Mouse (Mus musculus): ENCODE data around the gene Tmem53.

Gene Tmem53

DNA sequence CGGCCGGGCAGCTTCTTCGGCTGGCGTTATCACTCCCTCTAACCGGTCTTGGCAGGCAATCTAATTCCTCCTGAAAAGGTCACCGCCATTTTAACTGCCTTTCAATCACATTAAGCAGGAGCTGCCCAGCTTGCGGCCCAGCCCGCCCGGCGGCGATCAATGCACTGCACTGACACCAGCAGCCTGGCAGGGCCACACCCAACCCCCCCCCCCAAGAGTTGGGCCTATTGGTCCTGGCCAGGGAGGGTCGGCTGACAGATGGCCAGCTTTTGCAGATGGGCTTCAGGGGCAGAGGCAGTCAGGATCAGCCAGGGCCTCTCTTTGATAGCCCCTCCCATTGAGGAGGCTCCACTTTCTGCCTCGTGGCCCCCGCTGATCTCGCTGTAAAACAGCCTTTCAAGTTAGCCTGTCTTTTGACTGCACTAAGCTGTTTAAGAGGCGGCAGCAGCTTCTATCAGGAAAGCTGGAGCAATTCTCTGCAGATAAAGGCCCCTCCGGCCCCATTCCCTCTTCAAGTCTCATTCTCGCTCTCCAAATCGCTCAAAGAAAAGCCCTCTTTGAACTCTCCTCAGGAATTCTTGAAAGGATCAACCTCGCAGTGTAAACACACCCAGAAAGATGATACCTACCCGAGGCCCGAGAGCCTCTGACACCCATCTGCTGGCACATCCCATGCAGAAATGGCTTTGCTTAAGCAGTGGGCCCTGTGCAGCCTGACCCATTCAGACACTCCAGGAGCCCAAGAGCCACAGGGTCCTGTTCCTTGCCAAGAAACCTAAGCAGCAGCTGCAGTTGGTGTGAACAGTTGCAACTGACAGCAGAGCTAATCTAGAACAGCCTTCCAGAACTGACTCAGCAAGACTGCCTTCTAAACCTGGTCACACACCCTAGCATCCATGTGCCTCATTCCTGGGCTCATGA is 31.8 kb downstream of the Tmem53 start:
- DNase-seq, result no peak

DNA sequence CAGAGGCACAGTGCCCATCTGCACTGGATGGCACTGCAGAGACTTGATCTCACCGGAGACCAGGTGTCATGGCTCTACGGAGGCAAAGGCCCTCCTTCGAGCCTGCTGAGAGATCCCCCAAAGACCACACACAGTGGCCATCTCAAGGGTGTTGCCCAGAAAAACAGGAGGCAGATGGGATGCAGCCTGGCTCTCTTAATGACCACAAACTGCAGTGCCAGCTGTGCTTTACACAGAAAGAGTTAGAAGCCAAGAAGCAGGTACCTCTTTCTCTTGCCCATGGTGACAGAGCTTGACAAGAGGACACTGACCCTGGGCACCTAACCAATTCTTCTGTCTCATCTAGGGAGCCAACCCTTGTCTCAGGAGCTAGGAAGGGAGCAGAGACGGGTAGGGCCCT is 32.6 kb downstream of the Tmem53 start:
- no peak for DNase-seq

DNA sequence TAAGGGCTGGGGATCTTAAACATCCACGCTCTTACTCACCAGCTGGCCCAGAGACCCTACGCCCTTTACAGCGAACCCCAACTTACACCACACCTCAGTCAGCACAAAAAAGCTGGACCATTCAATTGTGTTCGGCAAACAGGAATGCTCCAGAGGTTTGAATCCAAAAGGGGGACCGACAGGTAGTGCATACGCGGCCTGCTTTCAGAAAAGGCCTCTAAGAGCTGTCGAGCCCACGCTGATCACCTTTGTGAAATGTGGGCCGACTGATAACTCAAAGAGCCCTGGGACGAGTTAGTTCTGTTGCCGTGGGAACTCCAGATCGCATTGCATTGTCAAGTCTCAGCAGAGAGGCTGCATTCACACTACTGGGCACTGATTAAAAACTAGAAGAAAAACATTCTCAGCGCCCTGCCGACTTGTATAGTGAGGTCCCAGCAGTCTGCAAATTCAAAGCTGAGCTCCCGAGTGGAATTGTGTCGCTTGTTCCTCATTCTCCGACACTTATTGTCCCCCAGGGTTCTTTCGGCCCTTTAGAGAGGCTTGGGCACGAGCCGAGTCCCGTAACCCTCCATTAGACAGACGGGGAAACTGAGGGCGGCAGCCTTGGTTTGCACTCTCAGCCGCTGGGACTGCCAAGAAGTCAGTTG is 36.7 kb downstream of the Tmem53 start:
- DNase-seq, result no peak

DNA sequence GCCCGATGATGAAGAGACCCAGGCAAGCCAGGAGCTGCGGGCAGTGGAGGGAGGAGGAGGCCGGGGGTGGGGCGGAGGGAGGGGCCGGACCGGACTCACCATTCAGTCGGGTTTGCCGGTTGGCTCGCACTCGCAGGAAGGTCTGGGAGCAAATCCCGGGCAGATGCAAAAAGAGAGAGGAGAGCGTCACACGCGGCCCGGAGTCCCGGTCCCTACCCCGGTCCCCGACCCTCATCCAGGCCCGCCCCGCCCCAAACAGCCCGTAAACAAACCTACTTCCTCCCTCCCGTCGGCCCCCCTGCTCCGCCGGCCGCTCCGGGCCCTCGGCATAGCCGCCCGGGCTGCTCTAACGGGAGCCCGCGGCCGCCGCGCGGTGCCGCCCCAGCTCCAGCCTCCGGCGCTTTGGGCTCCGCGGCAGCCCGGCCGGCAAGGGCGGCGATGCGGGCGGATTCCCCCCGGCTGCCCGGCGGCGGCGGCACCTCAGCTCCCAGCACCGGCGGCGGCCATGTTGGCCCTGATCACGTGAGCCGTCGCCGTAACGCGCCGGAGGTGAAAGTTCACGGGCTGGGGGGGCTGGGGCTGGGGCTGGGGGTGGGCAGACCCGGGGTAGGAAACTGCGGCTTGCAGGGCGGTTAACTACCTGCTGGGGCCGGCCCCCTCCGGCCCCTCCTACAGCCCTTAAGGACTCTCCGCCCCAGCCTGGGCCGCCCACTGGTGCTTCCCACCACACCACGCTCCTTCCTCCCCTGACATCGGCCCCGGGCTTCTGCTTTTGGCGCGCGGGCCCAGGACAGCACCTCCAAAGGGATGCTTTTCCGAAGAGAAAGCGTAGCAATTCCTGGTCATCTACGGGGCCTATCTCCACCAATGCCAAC is 37.4 kb downstream of the Tmem53 start:
- DNase-seq, result peak; percentile 84

DNA sequence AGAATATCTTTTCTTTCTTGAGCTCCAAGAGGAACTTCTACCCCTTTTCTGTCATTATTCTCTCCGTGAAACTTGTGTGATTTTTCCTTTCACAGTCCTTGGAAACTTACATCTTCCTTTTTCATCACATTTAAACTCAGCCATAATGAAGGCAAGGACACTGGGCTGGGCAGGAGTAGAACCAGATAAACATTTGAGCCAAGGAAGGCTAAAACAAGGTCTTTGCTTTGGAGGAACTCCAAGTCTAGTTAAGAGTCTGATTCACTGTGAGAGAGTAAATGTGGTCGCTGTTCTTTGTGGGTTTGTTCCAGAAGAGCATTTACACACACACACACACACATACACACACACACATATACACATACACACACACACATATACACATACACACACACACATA is 39.9 kb downstream of the Tmem53 start:
- no peak for DNase-seq

DNA sequence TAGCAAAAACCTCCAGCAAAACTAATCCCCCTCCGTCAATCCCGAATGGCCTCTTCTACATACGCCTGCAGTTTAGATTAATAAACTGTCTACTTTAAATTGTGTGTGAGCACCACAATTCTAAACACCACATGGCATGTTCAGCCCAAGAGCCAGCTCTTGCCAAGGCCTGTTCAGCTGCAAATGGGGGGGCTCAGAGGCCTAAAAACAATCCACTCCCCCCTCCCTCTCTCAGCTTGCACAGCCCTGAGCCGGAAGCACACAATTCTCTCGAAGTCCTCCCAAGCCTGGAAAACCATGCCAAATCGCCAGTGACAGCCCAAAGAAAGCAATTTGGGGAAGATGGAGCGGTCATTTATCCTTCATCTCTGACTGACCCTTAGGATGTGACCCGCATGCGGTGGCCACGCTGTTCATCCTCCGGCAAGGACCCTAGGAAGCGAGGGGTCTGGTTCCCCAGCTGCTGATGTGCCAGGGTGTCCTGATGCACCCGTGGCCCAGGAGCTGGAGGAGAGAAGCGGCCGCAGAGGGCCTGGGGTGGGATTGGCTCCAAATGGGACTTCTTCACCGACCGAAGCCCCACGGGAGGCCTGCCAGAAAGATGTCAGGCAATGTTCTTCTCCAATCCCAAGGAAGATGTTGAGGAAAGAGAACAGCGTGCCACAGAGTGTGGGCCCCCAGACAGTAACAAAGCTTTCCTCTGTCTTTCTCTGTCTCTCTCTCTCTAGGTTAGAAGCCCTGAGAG is 45.3 kb downstream of the Tmem53 start:
- peak; percentile 51 for DNase-seq

DNA sequence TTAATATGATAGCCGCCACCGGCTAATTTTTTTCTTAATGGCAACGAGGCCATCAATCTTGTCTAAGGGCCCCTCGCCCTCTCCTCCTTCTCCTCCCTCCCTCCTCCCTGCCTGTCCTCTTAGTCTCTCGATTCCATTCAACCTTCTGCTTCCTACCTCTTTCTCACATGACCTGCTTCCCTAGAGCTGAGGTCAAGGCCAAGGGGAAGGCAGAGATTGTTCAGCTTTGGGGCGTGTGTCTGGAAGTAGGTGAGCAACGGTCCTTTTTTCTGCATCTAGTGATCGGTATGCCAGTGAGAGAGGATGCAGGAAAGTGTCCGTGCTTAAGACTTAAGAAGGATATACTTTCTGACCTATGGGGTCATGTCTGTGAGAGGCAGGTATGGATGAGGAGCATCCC is 46.1 kb downstream of the Tmem53 start:
- DNase-seq, result no peak

DNA sequence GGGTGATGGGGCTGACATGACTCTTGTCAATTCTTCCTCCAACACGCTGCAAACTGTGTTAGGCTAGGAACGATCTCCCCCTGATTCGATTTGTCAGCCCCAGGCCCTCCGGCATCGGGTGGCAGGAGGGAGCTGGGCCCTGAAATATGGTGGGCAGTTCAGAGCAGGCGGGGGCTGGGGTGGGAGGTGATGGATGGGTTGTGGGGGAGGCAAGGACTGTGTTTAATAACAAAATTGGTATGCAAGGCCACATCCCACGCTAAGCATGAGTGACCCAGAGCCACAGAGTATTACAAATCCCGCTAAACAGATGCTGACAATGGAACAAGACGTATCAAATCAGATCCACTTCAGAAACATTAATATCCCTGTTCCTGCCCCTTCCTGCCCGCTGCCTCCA is 48.2 kb downstream of the Tmem53 start:
- DNase-seq, result no peak

DNA sequence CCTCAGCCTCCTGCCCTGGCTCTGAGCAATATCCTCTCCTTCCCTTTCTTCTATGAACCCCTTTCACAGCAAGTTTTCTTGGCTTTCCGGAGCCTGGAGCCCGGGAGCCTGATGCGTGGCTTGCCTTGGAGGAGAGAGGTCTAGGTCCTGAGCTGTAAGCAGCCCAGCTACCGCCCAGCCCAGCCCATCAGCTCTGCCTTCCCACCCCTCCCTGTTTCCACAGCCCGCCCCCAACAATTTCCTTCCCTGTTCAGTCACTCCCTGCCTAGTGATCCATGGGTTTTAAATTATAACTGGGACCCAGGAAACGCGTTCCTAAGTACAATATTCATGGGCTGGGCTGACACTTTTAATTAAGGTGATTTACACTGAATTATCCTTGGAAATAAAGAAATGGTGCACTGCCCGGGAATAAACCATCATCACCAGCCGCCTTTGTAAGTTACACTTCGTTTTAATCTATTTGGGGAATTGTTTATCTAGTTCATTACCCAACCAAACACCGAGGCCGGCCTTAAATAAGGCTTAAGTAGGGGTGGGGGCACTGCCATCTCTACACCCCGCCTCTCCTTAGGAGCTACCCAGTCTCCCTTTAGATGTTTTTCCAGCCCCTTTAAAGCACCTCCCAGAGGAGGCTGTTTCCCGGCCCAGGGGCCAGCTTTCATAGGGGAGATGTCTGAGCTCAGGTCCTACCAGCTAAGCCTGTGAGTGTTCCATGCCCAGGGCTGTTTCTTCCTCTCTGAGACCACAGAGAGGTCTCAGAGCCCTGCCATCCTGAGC is 50.5 kb downstream of the Tmem53 start:
- DNase-seq, result no peak

DNA sequence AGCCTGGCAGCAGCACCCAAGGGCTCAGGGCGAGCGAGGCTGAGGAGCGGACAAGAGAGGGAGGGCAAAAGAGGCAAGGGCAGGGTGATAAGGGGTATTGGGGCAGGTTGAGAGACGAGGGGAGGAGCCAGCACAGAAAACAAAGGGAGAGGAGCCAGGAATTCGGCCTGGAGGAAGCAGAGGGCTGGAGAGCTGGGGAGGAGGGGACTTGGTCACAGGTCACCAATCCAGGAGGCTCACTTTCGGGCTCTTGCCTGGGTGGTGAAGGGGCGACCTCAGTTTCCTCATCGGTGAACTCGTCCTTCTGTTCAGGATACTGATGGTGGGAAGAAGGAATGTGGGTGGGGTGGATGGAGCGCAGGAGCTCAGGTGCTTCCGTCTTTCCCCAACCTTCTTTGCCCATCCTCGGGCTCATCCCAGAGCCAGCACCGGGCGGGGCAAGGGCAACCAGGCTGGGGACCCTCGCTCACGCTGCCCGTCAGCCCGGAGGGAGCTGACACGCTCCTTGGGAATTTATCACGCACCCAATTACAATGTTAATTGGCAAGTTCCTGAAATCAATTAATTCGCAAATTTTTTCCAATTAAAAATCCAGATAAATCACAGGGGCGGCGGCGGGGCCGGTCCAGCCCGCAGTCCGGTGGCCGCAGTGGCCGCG is 52.0 kb downstream of the Tmem53 start:
- DNase-seq, result no peak

DNA sequence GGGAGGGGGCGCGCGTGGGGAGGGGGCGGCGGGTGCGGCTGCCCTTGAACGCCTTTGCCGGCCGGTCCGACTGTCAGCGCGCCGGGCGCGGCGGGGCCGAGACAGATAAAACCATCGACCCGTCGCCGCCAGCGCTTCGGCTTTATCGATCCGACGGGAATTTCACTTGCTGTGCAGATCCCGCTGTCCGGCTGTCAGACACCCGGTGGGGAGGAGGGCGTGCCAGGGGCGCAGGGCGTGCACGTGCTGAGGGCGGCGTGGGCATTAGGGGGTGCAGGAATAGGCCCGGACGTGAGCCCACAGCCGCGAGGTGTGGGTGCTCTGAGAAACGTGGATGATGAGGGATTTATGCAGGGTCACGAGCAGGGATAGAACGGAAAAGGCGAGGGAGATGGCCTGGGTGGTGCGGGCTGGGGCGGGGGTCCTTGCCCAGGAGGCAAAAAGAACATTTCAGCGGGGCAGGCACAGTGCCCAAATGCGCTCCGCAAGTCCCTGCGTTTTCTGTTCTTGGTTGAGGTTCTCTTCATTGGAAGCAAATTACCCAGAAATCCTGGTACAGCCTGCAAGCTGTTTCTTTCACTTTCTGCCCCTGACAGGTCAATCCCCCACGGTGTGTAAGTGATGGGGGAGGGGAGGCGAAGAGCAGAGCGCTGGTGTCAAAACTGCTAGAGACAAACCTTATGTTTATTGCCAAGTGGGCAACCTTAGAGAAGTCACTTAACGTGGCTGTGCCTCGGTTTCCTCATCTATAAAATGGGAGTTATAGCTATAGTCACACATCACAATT is 52.7 kb downstream of the Tmem53 start:
- peak; percentile 19 for DNase-seq

DNA sequence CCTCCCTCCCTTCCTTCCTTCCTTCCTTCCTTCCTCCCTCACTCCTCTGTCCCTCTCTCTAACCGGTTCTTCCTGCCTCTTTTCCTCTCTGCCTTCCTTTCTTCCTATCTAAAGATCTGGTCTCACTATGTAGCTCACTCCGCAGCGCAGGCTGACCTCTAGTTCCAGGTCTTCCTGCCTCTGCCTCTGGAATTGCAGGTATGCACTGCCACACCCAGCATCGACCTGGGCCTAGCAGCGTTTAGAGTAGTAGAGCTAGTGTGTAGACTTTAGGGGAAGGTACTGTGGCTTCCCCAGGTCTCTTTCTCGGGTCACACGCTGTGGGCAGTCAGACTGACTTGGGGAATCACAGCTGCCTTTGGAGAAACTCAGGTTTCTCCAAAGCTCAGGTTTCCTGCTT is 53.7 kb downstream of the Tmem53 start:
- DNase-seq, result no peak

DNA sequence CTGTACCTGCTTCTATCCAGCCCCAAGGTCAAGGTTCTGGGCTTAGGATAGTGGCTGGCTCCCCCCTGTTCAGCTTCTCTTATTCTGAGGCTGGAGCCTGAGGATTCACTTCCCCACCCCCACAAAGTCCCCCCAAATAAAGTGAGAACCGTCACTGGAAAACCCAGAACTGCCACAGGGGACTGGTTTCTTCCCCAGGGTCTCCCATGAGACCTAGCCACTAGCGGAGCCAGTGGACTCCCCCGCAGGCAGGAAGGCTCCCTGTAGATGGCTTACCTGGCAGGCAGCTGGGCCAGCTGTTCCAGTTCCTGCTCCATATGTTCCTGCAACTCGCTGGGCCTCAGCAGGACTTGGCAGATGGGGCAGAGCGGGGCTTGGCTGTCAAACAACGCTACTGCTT is 55.5 kb downstream of the Tmem53 start:
- DNase-seq, result no peak

DNA sequence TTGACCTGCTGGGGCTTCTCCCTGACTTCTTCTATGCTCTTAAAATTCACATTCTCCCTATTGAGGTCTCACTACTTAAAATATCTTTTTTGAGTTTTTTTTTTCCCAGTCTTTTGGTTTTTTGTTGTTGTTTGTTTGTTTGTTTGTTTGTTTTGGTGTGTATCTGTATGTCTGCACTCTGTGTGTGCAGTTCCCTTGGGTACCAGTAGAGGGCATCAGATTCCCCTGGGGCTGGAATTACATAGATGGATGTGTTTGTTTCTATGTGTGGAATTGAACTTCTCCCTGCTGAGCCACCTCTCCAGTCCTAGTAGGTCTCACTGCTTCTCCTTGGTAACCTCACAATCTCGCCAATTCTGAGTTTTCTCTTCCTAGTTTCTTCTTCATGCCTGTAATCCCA is 57.7 kb downstream of the Tmem53 start:
- DNase-seq, result no peak

DNA sequence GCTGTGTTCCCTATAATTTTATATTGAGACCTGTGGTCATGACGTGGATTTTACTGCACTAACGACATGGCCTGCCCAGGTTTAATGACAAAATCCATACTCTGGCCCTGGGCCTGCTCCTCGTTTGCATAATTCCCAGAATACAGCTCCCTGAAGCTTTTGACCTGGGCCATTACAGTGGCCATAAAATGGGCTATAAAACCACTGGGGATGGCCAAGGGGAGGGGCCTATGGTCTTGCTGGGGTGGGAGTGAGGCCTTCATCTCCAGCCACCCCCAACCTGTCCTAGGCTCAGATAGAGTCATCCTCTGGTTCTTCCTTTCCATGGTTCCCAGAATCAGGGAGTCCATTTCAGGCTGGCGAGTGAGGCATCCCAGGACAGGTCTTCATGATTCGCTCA is 60.1 kb downstream of the Tmem53 start:
- no peak for DNase-seq

DNA sequence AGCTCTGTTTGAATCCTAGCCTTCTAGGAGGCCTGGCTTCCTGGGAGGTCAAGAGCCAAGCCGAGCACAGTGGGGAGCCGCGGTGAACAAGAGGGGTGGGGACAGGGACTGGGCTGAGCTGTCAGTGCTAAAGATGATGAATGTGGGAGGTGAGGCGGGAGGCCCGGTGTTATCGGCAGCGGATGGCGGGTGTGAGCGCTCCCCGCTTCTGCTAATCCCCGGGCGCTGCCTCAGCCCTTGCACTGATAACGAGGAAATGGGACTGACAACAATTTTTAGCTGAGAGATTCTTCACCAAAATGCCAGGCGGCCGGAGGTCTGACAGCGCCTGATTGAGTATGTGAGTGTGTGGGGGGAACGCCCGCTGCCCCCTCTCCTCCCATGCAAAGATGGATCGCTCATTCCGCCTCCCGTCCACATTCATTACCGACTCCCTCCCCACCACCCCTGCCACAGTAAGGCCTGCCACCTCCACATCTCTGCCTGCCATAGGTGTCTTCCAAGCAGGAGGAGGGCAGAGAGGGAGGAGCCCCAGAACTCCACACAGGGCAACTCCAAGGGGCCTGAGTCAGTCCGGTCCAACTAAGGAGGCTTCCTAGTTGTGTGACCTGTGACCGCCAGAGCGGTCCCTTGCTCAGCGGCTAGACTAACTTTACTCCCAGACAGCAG is 60.8 kb downstream of the Tmem53 start:
- no peak for DNase-seq

DNA sequence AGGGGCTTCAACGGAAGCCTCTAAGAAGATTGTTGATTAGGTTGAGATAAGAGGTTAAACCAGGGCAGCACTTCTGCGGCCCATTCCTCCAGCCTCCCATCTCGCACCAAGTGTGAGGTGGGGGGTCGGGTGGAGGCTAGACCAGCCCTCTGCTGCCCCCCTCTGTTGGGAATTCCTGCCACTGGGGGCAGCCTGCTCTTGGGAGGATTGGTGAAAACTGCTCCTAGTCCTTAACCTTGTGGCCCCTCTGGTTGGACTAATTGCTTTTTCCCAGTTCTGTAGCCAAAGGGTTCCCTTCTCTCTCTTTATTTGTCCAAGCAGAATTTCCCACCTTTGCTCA is 61.3 kb downstream of the Tmem53 start:
- DNase-seq, result peak; percentile 57

DNA sequence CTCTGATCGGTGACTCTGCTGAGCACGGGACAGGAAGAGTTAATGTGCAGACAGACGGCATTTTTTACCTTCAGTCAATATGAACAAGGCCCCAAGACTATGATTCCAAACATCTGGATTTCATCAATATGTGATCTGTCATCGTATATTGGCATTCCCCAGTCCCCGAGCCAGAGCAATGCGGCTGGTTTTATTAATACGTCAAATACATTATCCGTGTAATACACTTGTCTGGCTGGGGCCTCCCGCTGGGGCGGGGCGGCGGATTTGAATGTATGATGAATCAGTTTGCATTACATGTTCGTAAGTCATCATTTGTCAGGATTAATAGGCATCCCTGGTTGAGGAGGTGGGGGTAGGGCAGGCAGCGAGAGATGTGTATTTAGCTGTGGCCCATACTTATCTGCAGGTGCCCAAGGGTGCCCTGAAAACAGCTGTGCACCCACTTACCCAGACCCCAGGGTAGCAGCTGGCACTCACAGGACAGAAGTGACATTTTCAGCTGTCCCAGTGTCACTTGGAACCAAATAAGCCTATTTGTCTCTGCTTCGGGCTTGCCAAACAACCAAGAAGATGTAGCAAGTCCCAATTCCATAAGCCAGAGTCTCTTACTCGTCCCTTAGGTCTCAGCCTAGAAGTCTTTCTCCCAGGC is 63.2 kb downstream of the Tmem53 start:
- DNase-seq, result no peak

DNA sequence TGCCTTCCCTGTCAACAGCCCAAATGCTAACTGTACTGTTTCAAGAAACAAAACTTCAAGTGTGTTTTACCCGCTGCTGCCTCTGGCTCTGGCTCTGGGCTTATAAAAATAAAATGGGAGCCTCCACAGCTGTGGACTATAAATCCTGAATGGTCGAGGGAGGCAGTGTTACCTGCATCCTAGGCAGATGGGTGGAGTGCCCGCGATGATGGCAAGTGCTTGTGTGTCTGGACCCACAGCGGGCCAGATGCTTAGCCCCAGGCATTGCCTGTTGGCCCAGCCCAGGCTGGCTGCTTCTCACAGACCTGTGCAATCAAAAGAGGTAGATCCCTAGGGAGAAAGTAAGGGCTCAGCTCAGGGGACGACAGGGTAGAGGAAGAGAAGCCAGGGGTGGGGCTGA is 65.0 kb downstream of the Tmem53 start:
- DNase-seq, result no peak
